Mouse (Mus musculus) heart, adult 9 months (tissue): ENCODE data around the gene Abca2.

ENCODE experiments used
- DNase-seq, 2 experiments: peaks; one replicate each; pipeline ENCODE4 v3.0.0; 2022; ENCODE audit warnings: low spot score in 2 of 2

The Abca2 gene

DNA sequence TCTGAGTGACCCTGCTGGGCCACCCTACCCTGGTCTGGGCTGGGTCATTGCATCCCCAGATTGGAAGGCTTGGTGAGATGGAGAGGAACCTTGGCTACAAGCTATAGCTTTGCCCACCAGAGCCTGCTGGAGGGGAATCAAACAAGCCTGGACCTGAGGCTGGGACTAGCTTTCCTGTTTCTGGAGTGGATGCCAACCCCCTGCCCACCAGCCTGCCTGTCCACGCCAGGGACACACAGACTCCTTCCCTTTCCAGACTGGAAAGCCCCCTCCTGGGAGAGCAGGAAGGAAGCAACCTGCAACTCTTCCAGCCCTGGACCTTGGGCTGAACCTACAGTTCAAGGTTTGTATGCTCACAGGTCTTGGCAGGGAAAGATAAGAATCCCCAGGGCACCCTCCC lies 4.9 kb upstream of the Abca2 start:
- DNase-seq = no peak

DNA sequence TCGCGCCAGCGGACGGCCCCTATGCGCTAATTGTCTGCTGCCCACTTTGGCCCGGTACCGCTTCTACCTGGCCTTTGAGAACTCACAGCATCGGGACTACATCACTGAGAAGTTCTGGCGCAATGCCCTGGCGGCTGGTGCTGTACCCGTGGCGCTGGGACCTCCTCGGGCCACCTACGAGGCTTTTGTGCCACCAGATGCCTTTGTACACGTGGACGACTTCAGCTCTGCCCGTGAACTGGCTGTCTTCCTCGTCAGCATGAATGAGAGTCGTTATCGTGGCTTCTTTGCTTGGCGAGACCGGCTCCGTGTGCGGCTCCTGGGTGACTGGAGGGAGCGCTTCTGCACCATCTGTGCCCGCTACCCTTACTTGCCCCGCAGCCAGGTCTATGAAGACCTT lies 3.0 kb upstream of the Abca2 start:
- no peak for DNase-seq

GRCm38 (mm10) chr2:25426721-25427191 lies 1.7 kb upstream of the Abca2 start:
- peak; percentile 29 to 69 for DNase-seq

- DNase-seq = no peak
Observed at GRCm38 (mm10) chr2:25427256-25427655, 1.2 kb upstream of the Abca2 start.

DNA sequence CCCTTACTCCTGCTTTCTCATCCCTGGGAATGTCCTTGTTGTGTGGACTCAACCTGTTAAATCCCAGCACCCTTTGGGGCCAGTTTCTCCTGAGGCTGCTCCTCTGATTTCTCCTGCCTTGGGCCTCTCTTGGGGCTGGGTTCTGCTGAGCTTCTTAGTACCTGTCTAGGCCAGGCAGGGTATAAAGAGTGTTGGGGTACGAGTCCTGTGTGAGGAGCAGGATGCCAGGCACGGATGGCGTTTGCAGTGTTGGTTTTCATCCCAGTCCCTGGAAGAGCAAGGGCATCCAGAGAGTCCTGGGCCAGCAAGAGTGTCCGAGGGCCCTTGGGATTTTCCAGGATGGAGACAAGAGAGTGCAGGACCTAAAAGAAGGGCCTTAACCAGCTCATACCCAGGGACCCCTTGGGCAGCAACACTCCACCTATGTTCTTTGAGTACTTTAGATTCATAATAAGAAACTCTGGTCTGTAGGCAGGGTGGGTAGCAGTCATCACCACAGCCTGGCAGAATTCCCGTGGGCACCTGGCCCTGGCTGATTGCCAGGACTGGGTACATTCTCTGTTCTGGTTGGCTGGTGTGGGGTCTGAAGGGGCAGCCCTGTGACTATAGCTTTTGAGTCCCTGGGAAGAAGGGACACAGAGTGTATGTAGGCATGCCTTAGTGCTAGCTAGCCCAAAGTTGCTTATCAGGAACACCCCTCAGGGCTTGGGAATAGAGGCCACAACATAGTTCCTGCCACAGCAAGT lies 1.1 kb downstream of the Abca2 start:
- no peak for DNase-seq

GRCm38 (mm10) chr2:25430395-25431233 lies 2.1 kb downstream of the Abca2 start:
- no peak for DNase-seq

- DNase-seq = no peak
Observed at GRCm38 (mm10) chr2:25431308-25431855, 2.9 kb downstream of the Abca2 start.

DNA sequence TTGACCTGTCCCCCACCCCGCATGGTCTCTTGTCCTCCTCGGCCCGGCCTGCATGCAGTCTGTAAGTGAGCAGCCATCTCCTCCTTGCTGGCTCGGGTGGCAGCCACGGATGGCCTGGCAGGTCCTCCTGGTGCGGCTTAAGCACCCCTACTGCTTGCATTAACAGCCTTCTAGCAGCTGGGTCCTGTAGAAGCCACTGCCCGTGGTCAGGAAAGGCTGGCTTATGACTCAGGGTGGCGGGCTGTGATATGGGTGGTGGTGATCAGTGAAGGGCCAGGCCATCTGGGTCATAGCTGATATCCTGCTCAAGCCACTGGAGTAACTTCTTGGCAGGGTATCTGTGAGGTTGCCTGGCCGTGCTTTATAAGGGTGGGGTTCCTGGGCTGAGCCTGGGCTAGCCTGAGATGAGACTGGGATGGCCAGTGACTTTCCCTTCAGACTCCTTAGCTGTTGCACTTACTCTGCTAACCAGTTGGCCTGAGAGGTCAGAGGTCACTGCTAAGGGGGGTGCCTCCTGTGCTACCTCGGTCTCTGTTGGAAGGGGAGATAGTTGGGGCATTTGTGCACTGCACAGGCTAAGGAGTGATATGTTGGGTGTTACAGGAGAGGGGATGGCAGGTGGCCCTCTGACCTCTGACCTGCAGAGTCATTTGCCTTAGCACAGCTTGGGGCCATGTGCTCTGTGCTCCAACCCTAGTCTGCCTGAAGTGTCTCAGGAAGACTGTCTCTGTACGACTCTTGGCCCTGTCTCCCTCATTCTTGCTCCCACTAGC lies 4.0 kb downstream of the Abca2 start:
- DNase-seq = no peak

- DNase-seq = no peak
Observed at GRCm38 (mm10) chr2:25433101-25433500, 4.6 kb downstream of the Abca2 start.

DNA sequence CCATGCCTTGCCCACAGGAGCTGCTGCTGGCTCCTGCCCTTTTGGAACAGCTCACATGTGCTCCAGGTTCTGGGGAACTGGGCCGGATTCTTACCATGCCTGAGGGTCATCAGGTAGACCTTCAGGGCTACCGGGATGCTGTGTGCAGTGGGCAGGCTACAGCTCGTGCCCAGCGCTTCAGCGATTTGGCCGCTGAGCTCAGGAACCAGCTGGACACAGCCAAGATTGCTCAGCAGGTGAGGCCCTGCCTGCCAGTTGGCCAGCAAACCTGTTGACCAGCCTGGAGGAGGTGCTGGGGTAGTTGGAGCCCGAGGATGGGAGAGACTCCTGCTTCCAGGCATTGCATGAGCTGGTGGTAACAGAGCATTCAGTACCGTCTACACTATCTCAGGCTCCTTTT lies 5.8 kb downstream of the Abca2 start:
- no peak for DNase-seq

- DNase-seq = no peak
Observed at GRCm38 (mm10) chr2:25436286-25436820, 7.8 kb downstream of the Abca2 start.

GRCm38 (mm10) chr2:25441067-25441466 lies 12.6 kb downstream of the Abca2 start:
- DNase-seq = no peak

GRCm38 (mm10) chr2:25442682-25443081 lies 14.2 kb downstream of the Abca2 start:
- no peak for DNase-seq

GRCm38 (mm10) chr2:25450853-25451647 lies 22.5 kb downstream of the Abca2 start:
- no peak for DNase-seq

GRCm38 (mm10) chr2:25452951-25453350 lies 24.4 kb downstream of the Abca2 start:
- DNase-seq = no peak

DNA sequence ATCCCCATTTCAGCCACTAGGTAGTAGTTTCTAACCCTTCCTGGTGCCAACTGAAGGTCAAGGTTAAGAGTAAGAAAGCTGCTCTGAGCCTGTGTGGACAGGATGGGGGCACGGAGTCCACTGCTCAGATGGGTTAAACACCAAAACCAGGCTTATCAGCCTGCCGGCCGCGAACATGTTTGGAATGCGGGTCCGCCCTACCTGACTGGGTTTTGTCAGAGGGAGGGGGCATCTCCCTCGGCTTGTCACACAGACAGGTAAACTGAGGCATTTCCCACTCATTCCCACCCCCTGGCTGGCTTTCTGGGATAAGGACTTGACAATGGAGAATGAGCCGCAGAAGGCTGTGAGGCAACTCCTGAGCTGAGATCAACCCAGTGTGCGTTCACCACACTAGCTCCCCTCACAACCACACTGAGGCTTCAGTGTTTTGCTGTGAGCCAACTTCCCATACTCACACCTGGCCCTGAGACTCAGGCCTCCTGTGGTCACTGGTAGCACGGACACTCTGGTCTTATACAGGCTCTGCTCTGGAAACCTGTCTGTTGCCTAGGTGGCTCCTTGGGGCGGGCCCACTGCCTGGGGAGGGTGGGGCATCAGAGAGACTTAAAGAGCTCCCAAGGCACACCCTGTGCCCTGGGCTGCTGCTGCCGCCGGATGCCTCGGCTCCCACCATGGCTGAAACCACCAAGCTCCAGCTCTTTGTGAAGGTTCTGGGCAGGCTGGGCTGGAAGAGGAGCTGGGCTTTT lies 27.9 kb downstream of the Abca2 start, which contains the start of gene Clic3:
Gene Clic3 (plus strand): TSS at position 634 of the 749 bp plus-strand sequence.
- DNase-seq = no peak

GRCm38 (mm10) chr2:25457022-25457896 lies 28.8 kb downstream of the Abca2 start:
- no peak for DNase-seq

- peak in 1 of 2 experiments; percentile 51 for DNase-seq
Observed at GRCm38 (mm10) chr2:25458911-25459310, 30.4 kb downstream of the Abca2 start.

DNA sequence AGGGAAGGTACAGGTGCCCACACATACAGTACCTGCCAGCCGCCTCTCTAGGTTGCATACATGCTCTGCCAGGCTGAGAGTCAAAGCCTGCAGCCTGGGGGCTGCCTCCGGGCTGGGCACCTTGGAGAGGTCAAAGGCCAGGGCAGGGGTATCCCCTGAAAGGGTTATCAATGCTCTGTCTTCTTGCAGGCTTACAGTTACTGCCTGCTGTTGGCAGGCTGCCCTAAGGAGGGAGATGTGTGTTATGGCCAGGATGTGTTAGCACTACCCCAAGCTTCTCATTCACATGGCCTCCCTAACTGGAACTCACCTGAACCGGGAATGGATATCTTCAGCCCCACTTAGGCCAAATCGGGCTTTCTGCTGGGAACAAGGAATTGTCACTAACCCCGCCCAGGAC lies 31.6 kb downstream of the Abca2 start:
- DNase-seq = no peak
